Mouse (Mus musculus) spleen, postnatal 4 days (tissue): ENCODE results near the gene Cdh12.
"Not testable (repeated sequence)": the region's sequence is repeated elsewhere in the genome, so short reads cannot be mapped to it uniquely, and the experiment has no call there.

Experiments used
- DNase-seq, 2 experiments: peaks; one replicate each; pipeline ENCODE4 v3.0.0; 2022; ENCODE audit warnings: low spot score in 2 of 2

Gene Cdh12

GRCm38 (mm10) chr15:21109009-21109841, 660.2 kb downstream of the Cdh12 start:
- DNase-seq: no peak

DNA sequence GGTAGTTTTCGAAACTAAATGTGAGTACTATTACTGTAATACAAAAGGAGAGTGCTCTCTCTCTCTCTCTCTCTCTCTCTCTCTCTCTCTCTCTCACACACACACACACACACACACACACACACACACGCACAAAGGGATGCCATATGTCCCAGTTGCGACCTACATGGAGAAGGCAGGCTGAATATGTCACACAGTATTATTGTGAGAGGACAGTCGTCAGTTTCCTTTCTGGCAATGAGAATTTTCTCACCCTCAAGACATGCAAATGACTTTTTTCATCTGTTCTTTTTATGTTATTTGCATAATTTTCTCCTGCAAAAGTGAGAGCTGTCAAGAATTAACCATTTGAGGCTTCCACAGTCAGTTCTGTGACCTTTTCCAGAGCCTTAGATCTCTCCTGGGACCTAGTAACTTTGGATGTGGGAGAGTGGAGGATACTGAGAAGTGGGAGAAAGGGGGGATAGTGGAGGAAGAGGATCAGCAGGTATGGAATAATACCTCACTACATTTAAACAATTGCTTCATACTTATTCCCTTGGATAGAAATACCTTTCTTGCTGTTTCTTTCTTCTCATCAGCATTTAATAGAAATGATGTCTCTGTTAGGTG, 660.9 kb downstream of the Cdh12 start:
- no peak for DNase-seq

DNA sequence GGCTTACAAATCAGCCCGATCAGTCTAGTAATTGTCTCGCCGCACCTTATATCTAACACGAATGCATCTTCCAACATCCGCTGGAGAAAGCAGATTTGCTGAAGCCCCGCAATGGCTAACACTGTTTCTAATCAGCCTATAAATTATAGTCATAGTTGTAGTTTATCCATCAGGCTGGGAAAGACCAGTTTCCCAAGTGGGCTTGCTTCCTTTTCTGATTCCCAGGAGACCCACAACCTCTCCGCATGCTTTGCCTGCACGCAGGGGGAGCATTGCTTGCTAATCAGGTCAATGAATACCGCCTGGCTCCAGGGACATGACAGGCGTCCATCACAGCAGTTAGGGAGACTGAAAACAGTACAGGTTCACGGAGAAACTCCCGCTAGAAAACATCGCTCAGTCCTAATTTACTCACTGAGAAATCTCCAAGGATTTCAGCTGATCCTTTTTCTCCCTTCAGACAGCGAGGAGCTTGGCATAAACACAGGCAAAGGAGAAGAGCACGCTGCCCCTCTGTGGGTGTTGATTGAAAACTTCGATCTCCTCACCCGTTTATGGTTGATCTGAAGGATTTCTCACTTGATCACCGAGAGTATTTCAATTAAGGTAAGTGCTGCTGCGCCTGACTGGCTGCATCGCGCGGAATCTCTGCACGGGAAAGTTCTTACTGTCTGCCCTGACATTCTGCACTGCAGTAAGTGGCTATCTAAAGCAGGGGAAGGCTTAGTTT, 662.0 kb downstream of the Cdh12 start:
- no peak for DNase-seq

DNA sequence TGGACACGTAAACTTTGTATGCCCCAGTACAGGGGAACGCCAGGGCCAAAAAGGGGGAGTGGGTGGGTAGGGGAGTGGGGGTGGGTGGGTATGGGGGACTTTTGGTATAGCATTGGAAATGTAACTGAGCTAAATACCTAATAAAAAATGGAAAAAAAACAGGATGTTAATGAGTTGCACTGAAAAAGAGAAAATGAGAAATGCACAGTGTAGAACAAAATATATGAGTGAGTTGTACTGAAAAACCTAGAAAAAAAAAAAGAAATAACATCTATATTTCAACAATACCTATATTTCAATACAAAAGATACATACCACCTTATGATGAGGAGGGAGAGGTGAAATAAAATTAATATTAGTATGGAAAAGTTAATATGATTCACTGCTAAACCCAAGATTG, 665.7 kb downstream of the Cdh12 start:
- DNase-seq: not testable (repeated sequence)

- DNase-seq: no peak
Observed at GRCm38 (mm10) chr15:21130660-21131059, 681.6 kb downstream of the Cdh12 start.

GRCm38 (mm10) chr15:21132999-21133398, 683.9 kb downstream of the Cdh12 start:
- DNase-seq: no peak

DNA sequence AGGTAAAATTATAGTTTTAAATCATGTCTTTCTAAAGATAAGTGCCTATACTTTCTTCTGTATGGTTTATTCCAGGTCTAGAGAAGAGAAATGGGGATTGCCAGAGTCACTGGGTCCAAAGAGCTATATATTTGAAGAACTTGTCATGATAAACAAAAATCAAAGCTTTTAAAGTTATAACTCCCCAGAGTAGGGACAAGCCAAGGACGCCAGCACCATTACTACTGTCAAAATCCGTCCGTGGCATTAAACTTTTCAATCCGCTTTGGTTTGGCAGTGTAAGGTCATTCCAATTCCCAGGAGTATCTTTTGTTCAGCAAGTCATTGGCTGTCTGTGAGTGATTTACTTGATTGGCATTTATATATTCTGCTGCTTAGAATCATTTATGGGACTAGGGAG, 697.8 kb downstream of the Cdh12 start:
- no peak for DNase-seq

- no peak for DNase-seq
Observed at GRCm38 (mm10) chr15:21153602-21154001, 704.5 kb downstream of the Cdh12 start.

DNA sequence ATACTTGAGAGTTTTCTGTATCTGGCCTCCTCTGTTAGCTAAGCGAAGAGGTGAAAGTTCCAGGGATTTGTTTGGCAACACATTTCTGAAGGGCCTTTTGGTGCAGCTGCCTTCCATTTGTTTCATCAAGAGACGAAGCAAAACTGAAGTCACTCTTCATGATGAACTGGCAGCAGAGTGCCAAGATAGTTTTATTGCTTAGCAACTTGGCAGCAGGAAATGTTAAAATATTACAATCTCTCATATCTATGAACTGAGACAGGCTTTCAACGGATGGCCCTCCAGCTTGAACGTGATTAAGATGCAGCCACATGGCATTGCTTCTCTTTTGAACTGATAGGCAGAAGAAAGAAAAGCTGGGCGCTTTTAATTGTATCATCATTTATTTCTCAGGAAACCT, 730.7 kb downstream of the Cdh12 start:
- no peak for DNase-seq

DNA sequence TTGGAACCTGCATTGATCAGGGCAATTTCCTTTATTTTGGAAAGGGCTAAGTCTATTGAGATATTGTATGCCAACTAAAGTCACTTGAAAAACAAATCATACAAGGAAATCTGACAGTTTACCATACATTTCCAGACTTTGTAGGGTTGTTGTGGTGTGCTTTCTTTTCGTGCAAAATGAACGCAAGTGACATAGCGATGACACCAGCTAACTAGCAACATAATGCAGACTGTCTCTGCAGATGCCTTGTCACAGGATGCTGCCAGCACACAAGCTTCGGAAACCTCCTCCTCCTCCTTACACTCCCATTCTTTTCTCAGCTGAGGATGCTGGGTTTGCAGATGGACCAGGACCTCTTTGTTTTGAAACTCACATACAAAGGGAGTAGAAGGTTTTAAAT, 731.1 kb downstream of the Cdh12 start:
- DNase-seq: no peak

GRCm38 (mm10) chr15:21185799-21186198, 736.7 kb downstream of the Cdh12 start:
- no peak for DNase-seq

DNA sequence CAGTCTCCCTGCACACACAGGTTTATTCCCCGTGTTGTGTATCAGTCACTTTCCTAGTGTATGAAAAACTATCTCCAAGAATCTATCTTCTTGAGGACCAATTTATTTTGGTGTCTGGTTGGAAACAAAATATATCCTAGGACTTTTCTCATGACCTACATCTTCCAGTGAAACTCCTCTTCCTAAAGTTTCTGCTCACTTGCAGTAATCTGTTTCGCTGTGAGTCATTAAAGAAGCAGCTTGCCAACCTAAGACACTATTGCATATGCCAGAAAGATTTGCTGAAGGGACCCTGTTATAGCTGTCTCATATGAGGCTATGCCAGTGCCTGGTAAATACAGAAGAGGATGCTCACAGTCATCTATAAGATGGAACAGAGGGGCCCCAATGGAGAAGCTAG, 761.0 kb downstream of the Cdh12 start:
- not testable (repeated sequence) for DNase-seq

DNA sequence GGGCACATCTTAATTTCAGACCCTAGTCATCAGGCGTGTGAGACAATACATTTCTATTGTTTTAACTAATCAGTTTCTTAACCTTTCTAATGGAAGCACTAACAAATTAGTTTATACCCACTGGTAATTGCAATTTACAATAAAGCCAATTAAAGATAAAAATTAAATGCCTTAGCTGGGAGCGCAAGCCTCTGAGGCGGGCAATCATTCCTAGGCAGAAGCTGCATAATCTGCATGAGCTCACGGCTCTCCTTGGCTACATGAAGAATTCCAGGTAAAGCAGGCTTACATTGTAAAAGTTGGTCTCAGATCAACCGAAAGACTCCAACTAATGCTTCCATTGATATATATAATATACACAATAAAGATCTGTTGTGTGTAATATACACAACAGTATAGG, 773.9 kb downstream of the Cdh12 start:
- DNase-seq: no peak

- no peak for DNase-seq
Observed at GRCm38 (mm10) chr15:21261318-21261717, 812.3 kb downstream of the Cdh12 start.

DNA sequence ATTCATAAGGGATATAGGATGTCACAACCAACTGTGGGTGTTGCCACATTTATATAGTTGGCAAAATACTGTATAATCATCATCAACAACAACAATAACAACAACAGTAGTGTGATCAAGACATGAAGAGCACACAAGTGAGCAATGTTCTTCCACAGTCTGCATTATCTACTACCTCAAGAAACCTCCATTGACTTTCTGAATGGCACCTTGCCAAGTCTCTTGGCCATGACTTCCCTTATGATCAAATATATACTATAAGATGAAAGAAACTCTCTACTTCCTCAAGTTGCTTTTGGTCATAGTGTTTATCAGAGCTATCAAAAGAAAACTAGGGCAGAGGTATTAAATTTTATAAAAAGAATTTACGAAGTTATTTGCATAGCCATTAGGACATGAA, 820.8 kb downstream of the Cdh12 start:
- DNase-seq: no peak

DNA sequence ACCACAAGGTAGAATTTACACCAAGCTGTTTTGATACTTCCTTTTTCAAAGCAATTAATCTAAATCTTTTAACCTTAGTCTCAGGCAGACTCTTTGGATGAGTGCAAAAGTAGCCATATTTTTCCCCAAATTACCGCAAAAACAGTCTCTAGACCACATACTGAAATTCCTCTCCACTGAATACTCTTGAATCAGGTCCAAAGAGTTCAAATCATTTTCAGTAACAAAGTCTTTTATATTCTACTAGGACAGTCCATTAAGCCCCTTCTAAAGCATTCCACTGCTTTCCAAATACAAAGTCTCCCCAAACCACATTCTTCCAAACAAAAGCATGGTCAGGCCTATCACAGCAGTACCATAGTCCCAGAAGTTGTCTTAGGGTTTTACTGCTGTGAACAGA, 848.0 kb downstream of the Cdh12 start:
- no peak for DNase-seq

DNA sequence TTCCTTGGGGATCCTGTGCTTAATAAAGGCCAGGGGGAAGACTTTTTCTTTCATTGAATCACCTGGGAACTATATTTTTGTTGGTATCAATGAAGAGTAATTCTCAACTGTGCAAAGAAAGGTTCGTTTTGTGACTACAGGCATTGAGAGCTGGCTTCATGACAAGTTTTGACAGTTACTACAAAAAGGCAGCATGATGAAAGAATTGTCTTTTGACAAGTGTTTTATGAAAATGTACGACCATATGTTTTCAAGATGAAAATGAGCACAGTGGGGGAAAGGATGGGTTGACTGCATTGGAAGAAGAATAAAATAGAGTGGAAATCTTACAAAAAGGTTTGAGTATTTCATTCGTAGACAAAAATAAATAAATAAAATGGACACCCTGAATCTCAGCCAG, 866.4 kb downstream of the Cdh12 start:
- no peak for DNase-seq

DNA sequence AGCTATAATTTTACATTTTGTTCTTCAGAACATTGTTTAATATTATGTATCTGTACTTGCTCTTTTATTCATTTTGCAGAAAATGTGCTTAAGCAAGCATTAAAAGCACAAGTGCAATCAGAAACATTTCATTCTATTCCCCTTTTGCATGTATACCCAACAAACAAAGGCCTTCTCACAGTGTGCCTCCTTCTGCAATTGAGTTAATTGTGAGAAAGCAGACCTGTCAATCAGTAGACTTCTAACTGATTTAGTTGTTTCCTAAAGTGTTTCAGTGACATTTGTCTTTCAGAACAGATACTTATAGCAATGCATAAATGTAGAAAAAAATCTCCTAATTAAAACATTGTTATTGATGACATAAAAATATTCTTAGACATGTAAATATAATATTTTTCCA, 894.8 kb downstream of the Cdh12 start:
- no peak for DNase-seq

GRCm38 (mm10) chr15:21344323-21344722, 895.3 kb downstream of the Cdh12 start:
- no peak for DNase-seq

- DNase-seq: no peak
Observed at GRCm38 (mm10) chr15:21344749-21345148, 895.7 kb downstream of the Cdh12 start.

- DNase-seq: no peak
Observed at GRCm38 (mm10) chr15:21355356-21356101, 906.5 kb downstream of the Cdh12 start.

DNA sequence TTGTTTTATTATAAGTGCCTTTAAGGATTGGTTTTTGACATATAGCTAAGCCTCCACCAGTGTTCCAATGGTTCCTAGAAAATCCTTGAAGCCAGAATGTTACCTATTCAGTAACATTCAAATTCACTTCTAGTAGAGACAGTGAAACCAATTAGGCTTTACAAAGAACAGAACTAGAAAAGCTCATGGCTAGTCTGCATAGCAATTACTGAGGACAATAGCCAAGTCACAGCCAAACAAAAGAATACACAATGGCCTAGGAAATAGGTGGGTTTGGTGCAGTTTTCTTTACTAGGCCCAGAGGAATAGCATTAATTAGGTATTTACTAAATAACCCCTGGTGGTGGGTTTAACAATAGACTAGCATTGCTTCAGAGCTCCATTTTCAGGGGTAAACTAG, 917.3 kb downstream of the Cdh12 start:
- DNase-seq: no peak
